Mouse (Mus musculus) frontal cortex, postnatal 36 days (tissue): ENCODE measurements around the gene Zfp87.

Source experiments
- DNase-seq, 2 experiments: peaks; one replicate each; pipeline ENCODE4 v3.0.0; 2022; ENCODE audit warnings: low spot score in 2 of 2

Gene Zfp87

GRCm38 (mm10) chr13:67525753-67526410, at the start of gene Zfp87, which contains the start of gene Gm26965:
Gene Zfp87 (minus strand): TSS chr13:67526177.
Gene Gm26965 (minus strand): TSS chr13:67526151.
- DNase-seq = peak; percentile 93 to 96

- DNase-seq = no peak
These were observed 46.7 kb upstream of the Zfp87 start for GRCm38 (mm10) chr13:67572591-67573189.

GRCm38 (mm10) chr13:67553730-67554129, 27.8 kb upstream of the Zfp87 start, which contains the start of gene Zfp748:
Gene Zfp748 (minus strand): TSS chr13:67553830.
- DNase-seq = no peak

- peak; percentile 88 to 94 for DNase-seq
These were observed 26.7 kb upstream of the Zfp87 start for GRCm38 (mm10) chr13:67552505-67553346.

GRCm38 (mm10) chr13:67545941-67546340, 20.0 kb upstream of the Zfp87 start:
- no peak for DNase-seq

- no peak for DNase-seq
These were observed 1.2 kb upstream of the Zfp87 start for GRCm38 (mm10) chr13:67527049-67527730.

GRCm38 (mm10) chr13:67500908-67501307, 25.1 kb downstream of the Zfp87 start:
- DNase-seq = no peak

- DNase-seq = peak; percentile 85 to 95
These were observed 25.8 kb downstream of the Zfp87 start, which contains the start of gene Zfp58 for GRCm38 (mm10) chr13:67500084-67500719. Gene Zfp58 (minus strand): TSS chr13:67500555.

- DNase-seq = no peak
These were observed 30.3 kb downstream of the Zfp87 start for GRCm38 (mm10) chr13:67495631-67496030.

- DNase-seq = no peak
These were observed 41.6 kb downstream of the Zfp87 start for GRCm38 (mm10) chr13:67484424-67484811.

- DNase-seq = peak; percentile 88 to 96
These were observed 42.2 kb downstream of the Zfp87 start, which contains the start of gene Zfp874b for GRCm38 (mm10) chr13:67483625-67484423. Gene Zfp874b (minus strand): TSS chr13:67484258.

- DNase-seq = no peak
These were observed 44.4 kb downstream of the Zfp87 start for GRCm38 (mm10) chr13:67481528-67481927.

- no peak for DNase-seq
These were observed 56.7 kb downstream of the Zfp87 start for GRCm38 (mm10) chr13:67469274-67469673.
